Mouse (Mus musculus) mouse embryonic stem cell (cell line): ENCODE results near the gene Gsdma3.

Experiments used
- in situ Hi-C, 2 experiments: fragments of 300-500 bp; cut with MboI; formaldehyde crosslinking; loops; 1 replicate in 1 of 2; 3 replicates in 1 of 2; pipeline ENCODE4 v1.14.3; 2019 to 2020; ENCODE audit warnings: low sequenced_read_pairs in 2 of 2, low pct_unique_long_range_greater_than_20kb in 1 of 2, mixed read lengths in 1 of 2; ENCODE audit not compliant: unreplicated experiment in 1 of 2

The Gsdma3 gene

DNA sequence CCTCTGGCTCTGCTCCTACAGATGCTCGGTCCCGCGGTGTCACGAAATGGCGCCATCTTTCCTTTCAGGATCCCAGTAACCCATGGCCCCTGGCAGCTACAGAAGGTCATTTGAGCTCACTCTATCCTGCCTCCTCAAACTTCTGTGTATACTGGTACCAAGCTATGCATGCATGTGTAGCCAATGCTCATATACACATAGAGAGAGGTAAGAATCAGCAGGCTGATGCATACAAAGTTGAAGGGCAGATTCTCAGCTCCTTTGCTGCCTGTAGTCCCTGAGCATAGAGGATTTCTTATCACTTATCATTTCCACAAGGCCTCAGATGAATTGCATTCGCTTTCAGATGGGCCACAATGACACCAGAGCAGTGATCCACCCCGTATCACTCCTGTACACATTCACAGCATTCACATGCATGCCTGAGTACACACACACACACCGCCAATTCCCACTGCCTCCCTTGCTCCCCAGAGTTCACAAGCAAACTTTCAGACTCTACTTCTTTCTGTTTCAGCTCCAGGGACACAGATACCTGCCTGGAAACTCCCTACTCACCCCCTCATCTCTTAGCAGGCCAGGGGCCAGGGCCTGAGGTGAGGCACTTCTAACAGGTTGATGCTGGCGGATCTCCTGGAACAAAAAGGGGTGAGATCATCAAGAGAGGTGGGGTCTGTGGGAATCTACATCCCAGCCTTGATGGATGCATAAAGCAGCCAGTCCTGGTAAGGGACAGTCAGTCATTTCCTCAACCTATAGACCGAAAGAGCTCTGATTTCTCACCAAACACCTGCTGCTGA lies at the start of gene Gsdma3, which contains the start of gene Gm12355:
Gsdma3 (plus strand) TSS at position 750 of the 800 bp plus-strand sequence.
Gm12355 (minus strand) TSS at position 51 of the 800 bp plus-strand sequence.
- in situ Hi-C loops, result no loop called here

DNA sequence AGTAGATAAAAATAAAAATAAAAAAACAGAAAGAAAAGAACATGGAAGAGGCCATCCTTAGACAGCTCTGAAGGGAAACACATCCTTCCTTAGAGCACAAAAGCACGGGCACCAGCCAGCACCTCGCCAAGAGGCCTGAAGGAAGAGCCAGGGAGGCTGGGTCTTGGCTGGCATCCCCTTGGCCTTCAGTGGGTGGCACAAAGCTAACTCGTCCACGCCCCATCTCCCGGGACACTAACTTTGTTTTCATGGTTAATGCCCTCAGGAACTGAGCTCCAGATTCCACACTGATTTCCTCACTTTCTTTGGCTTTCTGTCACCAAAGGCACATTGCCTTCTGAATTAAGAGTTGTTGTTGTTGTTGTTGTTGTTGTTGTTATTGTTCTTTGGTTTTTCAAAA lies 48.4 kb upstream of the Gsdma3 start:
- in situ Hi-C loops, result no loop called here

DNA sequence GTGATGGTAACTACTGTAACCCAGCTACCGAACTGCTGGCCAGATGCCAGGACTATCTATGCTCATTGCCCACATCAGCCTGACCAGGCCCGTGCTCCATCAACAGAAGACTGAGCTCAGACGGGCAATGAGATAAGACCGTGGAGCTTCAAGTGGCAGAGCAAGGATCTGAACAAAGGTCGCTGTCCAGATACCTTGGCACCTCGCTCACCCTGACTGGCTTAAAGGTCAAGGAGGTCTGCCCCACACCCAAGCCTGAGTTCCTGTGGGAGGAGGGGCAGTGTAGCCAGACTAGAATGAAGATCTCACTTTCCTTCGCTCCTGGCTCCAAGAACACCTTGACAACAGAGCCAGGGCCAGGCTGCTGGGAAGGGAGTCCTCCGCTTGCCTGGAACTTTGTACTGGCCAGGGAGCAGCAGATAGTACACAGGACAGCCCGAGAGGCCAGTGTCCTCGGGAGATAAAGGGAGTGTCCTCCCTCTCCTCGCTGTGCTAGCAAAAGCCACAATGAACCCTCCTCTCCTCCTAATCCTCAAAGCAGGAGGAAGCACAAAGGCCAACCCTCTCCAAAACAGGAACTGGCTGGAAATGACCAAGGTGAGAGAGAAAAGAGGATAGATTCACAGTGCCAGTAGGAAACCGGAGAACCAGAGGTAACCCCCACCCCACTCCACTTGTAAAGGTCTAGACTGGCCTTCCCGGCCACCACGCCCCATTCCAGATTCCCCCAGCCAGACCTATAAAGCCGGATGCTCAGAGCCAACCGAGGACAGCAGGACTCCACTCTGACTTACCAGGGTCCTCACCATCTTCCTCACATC lies 45.6 kb upstream of the Gsdma3 start:
- in situ Hi-C loops, result no loop called here

DNA sequence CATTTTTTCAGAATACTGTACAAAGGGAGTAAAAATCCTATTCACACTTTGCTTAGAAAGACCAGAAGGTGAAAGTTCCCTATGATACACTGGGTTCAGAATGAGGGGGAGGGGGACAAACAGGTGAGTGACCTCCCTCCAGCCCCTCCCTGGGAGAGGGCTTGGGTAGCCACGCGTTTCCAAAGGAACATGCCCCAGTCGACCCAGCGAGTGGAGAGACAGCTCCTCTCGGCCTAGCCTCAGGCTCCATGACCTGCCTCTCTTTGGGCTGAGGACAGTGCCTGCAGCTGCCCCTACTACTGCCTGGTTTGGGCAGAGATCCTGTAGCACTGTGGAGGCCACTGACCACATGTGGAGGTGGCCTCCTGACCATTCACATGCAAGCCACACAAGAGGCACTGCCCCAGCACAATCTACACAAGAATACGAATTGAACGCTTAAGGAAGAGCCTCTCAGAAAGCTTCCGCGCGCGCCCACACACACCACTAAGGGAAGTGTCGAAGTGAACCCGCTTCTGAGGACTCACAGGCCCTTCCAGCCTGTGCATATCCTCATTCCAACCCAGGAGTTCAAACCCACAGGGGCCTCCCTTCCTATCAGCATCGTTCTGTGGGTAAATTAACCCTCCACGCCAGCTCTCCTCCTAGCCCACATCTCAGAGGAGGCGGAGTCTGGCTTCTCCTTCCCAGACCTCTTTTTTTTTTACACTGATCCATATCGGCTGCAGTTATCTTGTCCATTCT lies 44.7 kb upstream of the Gsdma3 start:
- in situ Hi-C loops, result no loop called here

DNA sequence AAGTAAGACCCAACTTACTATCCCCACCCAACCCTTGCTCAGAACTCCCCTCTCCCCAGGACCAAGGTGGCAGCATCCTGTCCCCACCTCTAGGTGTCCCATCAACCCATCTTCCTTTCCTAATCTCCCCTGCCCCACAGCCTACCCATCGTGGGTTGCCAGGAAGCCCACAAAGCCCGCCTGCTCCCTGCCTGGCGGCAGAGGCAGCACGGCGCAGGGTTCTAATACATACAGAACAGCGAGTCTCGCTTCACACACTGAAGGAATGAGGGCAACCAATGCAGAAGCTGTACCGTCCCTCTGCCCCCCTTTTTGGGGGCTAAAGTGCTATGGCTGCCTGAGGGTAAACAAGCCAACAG lies 44.2 kb upstream of the Gsdma3 start:
- in situ Hi-C loops, result no loop called here

DNA sequence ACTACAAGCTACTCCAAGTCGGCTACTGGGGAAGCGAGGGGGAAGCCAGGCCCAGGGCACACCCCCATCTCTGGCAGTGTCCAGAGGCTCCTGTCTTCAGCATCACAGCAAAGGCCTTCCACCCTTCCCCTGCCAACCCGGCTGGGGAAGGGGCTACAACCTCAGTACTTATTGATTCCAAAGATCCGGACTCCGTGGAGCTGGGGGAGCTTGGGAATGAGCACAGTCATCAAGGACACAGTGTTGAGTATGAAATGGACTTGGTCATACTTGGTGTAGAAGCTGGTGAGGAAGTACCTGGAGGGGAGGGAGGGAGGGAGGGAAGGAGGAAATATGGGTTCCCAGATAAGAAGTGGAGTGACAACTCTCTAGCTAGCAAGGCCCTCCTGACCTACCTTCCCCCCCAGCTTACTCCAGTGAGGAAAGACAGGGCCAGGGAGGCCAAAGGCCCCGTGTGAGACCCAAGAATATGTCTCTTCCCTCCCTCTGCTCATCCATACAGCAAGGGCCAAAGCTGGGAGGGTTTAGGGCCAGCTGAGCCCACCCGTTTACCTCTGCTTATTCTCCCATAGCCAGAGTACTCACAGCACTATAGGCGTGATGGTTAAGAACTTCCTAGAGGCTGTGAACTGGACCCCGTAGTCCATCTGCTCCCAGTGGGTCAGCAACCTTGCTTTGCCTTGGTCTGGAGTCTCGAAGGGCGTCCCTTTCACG lies 43.5 kb upstream of the Gsdma3 start:
- in situ Hi-C loops, result no loop called here

DNA sequence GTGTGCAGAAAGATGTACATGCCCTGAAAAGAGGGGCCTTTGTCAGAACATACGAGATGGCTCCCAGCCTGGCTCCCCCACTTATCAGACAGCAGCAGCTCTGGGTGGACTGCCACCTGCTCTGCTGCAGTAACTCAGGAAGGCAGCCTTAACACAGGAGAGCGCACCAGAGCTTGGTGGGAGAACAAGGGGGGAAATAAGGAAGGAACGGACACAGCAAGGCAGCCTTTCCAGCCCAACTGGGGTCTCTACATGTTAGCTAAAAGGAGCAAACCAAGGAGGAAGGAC lies 43.0 kb upstream of the Gsdma3 start:
- in situ Hi-C loops, result no loop called here

DNA sequence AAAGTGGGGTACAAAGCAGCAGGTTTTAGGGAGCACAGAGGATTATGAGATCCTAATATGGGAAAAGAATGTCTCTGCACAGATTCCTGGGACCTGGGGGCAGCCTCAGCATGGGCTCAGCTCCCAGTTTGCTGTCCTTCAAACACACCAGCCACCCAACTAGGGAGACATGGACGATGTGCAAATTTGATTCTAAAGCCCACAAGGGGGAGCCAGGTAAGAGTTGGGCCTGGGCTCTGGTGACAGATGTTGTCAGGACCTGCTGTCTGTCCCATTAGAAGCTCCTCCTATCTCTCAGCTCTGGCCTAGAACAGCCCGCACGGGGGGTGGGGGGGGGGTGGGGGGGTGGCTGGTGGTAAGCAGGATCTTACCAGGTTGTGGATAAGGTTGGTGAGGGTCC lies 42.6 kb upstream of the Gsdma3 start:
- in situ Hi-C loops, result no loop called here

DNA sequence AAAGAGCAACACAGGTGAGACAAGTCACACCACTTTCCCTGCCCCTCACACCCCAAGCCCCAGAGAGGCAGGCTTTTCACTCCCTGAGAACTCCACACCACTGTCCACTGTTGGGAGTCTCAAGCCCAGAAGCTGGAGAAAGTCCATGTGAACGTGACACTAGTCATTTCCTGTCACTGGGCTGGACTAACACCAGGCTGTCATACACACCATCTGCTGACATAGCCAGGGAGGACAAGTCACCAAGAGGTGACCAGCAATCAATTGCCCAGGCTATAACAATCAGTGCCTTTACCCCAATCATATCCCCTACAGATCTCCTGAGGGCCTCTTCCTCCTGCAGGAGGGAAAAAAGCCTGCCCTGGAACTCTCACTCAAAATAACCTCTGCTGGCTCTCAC lies 42.0 kb upstream of the Gsdma3 start:
- in situ Hi-C loops, result no loop called here

DNA sequence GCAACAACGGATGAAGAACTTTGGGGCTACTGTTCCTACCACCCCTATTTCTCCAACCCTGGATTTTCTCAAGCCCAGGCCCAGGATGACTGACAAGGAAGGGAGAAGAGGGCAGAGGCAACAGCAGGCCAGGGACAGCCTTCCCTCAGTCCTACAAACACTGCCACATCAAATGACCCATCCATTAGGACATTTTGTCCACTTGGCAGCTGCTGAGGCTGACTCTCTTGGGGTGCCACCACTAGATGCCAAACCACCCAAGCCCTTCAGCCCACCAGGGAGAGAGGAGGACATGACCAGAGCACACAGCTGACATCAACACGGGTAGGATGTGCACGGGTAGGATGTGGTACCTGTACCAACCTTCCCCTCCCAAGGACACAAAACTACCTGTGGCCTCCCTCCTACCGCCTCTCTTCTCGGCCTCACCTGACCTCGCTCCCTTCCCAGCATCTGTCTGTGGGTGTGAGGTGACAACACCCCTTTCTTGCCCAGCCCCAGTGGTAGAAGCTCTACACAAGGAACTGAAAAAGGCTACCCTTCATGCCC lies 41.5 kb upstream of the Gsdma3 start:
- in situ Hi-C loops, result no loop called here

DNA sequence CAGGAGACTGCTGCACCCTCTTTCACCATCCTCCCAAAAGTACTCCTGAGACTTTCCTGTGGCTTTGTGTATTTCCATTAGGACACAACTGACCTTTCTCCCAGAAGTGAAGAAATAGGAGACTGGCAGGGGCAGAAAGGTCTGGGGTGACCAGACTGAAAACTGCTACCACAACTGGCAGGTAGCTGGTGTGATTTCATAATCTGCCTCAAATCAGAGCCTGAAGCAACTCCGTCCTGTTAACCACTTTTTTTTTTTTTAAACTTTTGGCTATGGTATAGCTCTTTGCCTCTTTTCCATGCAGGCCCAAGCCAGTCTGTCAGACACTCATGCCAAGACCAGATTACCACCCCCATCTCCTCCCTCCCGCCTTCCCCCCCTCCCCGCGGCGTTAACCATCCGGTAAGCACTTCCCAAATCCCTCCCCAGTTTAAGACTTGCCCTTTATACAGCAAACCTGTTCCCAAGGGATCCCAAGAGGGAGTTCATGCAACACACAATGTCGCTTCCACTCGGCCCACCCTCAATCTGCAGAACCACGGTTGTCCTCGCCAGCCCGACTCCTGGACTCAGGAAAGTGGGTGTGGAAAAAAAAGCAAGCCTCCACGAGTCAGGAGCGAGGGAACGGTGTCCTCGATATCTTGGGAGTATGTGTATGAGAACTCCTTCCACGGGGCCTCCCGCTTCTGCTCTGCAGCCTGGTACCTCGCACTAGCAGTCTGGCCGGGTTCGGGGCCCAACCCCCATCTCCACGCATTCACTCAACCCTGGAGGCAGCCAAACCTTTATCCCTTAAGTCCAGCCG lies 39.9 kb upstream of the Gsdma3 start:
- in situ Hi-C loops, result no loop called here

DNA sequence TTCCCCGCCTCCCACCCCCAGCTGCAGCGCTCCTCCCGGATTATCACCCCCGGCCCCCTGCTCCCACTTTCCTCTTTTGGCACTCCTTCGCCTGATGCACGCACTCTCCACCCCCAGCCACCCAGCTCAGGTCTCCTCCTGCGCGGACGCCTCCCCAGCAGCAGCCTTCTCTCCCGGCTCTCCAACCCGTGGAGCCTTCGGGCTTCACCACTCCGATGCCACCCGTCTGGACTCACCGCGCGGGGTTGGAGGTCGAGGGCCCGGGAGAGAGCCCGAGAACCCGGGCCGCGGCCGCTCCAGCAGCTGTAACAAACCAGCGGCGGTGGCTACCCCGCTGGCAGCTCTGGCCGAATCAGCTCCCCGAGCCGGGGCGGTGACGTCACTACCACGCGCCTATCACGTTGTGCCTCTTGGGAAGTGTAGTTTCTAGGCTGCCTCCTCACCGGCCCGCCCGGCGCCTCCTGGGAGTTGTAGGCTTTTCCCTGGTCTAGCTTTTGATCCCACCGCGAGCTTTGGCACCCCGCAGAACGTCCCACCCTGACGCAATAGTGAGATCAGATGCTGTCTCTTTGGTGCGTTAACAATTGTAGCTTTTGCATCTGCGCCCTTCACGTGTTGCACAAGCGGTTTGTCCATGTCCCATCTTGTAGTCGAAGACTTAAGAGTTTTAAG lies 39.1 kb upstream of the Gsdma3 start, which contains the start of gene Ormdl3:
Ormdl3 (minus strand) TSS at position 477 of the 672 bp plus-strand sequence.
- in situ Hi-C loops, result no loop called here

DNA sequence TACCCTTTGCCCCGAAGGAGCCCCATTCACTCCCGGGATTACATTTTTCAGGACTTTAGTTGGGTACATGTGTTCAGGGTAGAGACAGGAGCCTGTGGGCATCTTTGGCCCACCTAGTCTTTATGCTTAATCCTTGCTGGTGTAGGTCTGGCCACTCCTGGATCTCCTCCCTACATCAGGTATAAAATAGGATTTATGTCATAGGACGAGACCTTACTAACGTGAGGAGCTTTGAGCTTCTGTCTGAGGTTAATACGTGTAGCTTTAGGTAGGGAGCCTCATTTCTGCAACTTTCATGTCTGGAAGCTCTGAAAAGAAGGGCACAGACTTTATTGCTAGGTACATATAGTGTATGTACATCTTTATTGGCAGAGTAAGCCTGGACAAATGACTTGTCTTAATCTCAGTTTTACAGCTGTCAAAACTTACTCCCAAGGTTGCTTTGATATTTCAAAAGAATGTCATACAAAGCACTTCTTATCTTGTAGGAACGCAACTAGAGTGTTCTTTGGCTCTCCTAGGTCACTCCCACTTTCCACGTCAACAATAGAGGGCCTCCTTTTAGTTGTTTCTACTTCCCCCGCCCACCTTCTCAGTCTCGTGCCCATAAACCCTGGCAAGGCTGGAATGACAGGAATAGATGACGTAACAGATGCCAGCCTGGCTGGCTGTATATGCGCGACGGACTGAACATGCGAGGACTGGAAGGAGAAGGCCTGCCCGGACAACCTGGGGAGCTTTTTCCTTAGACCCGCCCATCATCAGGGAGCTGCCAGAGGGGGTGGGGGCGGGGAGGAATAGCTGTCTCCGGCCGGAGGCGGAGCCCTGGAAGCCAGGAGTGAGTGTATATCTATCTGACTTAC lies 38.2 kb upstream of the Gsdma3 start:
- in situ Hi-C loops, result no loop called here

DNA sequence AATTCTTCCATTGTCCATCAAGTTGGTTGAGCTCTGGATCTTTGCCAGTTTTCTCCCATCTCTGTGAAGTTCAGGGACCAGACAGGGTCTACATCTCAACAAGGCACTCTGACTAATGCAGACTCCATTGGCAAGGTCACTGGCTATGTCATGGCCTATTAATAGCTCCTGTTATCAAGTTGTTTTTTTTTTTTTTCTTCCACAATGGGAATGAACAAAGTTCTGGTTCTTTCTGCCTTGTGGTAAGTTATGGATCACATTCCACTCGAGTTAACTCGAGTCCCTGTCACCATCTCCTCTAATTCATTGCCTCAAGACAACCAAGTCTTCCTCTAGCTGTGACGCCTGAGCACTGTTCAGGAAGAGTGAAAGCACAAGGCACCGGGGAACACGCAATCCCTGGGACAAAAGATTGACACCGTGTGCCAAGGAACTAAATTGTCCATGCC lies 37.3 kb upstream of the Gsdma3 start:
- in situ Hi-C loops, result no loop called here

DNA sequence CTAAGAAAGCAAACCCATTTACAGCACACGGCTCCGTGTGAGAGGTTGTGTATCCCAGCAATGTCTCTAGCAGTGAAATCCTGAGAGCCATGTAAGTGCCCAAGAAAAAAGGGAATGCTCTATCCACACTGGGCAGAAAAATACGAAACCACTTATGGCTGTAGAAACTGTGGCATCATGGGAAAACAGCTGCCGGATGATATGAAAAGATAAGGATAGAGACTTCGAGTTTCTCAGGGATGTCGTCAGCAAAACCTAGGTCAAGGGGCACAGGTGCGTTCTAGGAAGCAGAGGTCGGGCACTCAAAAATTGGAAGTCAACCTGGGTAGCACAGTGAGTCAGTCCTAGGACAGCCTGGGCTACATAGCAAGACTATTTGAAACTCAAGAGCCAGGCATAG lies 36.9 kb upstream of the Gsdma3 start:
- in situ Hi-C loops, result no loop called here
